In the genomic region with DNA sequence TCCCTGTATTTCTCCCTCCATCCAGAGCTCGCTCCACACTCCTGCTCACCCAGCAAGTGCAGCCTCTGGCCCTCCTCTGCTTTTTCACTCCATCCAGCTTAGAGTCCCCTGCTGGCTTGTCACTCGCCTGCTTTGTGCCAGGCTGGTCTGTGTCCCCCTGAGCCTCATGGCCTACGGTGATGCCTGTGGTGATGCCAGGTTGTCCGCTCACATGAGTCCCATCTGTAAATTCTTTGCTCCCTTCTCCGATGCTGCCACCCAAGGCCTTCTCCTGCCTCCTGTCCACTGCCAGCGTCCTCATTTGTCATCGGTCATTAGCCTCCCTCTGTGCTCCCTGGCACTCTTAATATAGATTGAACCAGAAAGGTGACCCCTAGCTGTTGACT, we compare ENCODE assay signal across 16 mouse cellular contexts. TPM values are rescaled to one million over a fixed set of nuclear protein-coding genes. Genes with fewer than 3 reads are reported as not detected.
DNase-seq lines count a peak whose midpoint lies in the region; ATAC-seq and TF ChIP-seq lines count a peak whose summit lies in the region.
"Had no signal": no experiment of that assay in that cellular context is flagged by ENCODE, and none has a peak within 500 bp of the region (broad histone marks: within the 10 kb centered on the region; RNA-seq: fewer than 3 reads in every experiment).

No protein-coding gene starts in this region.

- intact Hi-C loops in heart, adult 2 months (cut with DNase I) = no loop called here

- H3K4me2 ChIP-seq in heart, embryonic 15.5 days = no peak overlapping the region
- no peak overlapping the region for H3K4me2 ChIP-seq in limb, embryonic 13.5 days (replicated peaks)
- H3K4me2 ChIP-seq: embryonic facial prominence, embryonic 15.5 days; liver, embryonic 13.5 days; neural tube, embryonic 12.5 days; stomach, embryonic 15.5 days had no signal

- no peak overlapping the region for H3K4me3 ChIP-seq in heart, adult 2 months
- H3K4me3 ChIP-seq in heart, embryonic 15.5 days = no peak overlapping the region
- no peak overlapping the region for H3K4me3 ChIP-seq in limb, embryonic 13.5 days
- H3K4me3 ChIP-seq: embryonic facial prominence, embryonic 15.5 days; liver, embryonic 13.5 days; neural tube, embryonic 12.5 days; stomach, embryonic 15.5 days had no signal

- TF ChIP-seq POLR2A in heart, adult 2 months (IDR thresholded peaks at IDR 0.05; ENCODE audit: insufficient read depth, low read depth, low read length) = no peak

- peak overlapping the region; percentile 72 for H3K27ac ChIP-seq in heart, adult 2 months
- H3K27ac ChIP-seq in heart, embryonic 15.5 days = peak overlapping the region; percentile 52
- 0 out of 2 replicates have a peak overlapping the region, but pooled peaks have one; percentile 2 for H3K27ac ChIP-seq in limb, embryonic 13.5 days
- H3K27ac ChIP-seq: liver, embryonic 13.5 days; neural tube, embryonic 12.5 days; stomach, embryonic 15.5 days had no signal

- TF ChIP-seq EP300 in heart, adult 2 months (IDR thresholded peaks at IDR 0.05; ENCODE audit: insufficient read depth, low read depth, low read length) = 0 out of 2 replicates have a peak, but pooled peaks have one; percentile 38

- no peaks in the 10 kb centered on the region for H3K36me3 ChIP-seq in heart, adult 2 months (ENCODE audit: control insufficient read depth, insufficient read depth, low read length)
- peaks cover 50% of the 10 kb centered on the region for H3K36me3 ChIP-seq in heart, embryonic 15.5 days
- peaks cover 92% of the 10 kb centered on the region for H3K36me3 ChIP-seq in limb, embryonic 13.5 days

- no peaks in the 10 kb centered on the region for H3K9me3 ChIP-seq in heart, embryonic 15.5 days (replicated peaks)
- H3K9me3 ChIP-seq in limb, embryonic 13.5 days = no peaks in the 10 kb centered on the region
- H3K9me3 ChIP-seq: embryonic facial prominence, embryonic 15.5 days; liver, embryonic 13.5 days; neural tube, embryonic 12.5 days; stomach, embryonic 15.5 days had no signal

- H3K79me2 ChIP-seq in heart, adult 2 months (replicated peaks; ENCODE audit: control insufficient read depth, insufficient read depth, low read length) = no peaks in the 10 kb centered on the region

- H3K9ac ChIP-seq in heart, adult 2 months (ENCODE audit: low read depth, low read length) = peak overlapping the region; percentile 8; the same call in 1 of the 2 replicates
- no peak overlapping the region for H3K9ac ChIP-seq in heart, embryonic 15.5 days
- no peak overlapping the region for H3K9ac ChIP-seq in limb, embryonic 13.5 days
- H3K9ac ChIP-seq: embryonic facial prominence, embryonic 15.5 days; liver, embryonic 13.5 days; neural tube, embryonic 12.5 days; stomach, embryonic 15.5 days had no signal

- no peak for TF ChIP-seq CTCF in heart, adult 2 months (IDR thresholded peaks at IDR 0.05)

- WGBS in heart, adult 2 months = 69% methylated on average over 7 of the region's 7 CpGs
- 64% methylated on average over 7 of the region's 7 CpGs for WGBS in heart, embryonic 15.5 days
- WGBS in limb, embryonic 13.5 days = 80% methylated on average over 7 of the region's 7 CpGs

- DNase-seq in cerebellum, adult 11-12 months = peak; percentile 52
- DNase-seq in cerebellum, postnatal 4 days (ENCODE audit: low spot score in 2 of 2) = no peak
- DNase-seq in heart, adult 2 months = no peak
- DNase-seq in heart, adult 9 months (ENCODE audit: low spot score in 2 of 2) = no peak
- no peak for DNase-seq in adrenal gland, adult (ENCODE audit: inconsistent age in 2 of 2, low spot score in 1 of 2)
- no peak for DNase-seq in embryo, embryonic 11 days
- DNase-seq: adrenal gland, postnatal 14 days; kidney, postnatal 25 days; liver, embryonic 13.5 days; right cerebral cortex, postnatal 4 days; thymus, postnatal 25 days had no signal

- peaks cover 6% of the 10 kb centered on the region; the same call in 1 of the 2 replicates for H3K4me1 ChIP-seq in heart, adult 2 months (ENCODE audit: control insufficient read depth, insufficient read depth, low read length)
- peaks cover 41% of the 10 kb centered on the region for H3K4me1 ChIP-seq in heart, embryonic 15.5 days (replicated peaks)
- no peaks in the 10 kb centered on the region for H3K4me1 ChIP-seq in limb, embryonic 13.5 days
- H3K4me1 ChIP-seq: embryonic facial prominence, embryonic 15.5 days; neural tube, embryonic 12.5 days; stomach, embryonic 15.5 days had no signal

- no peaks in the 10 kb centered on the region for H3K27me3 ChIP-seq in heart, adult 2 months (ENCODE audit: control insufficient read depth, insufficient read depth, low read length)
- H3K27me3 ChIP-seq in heart, embryonic 15.5 days = no peaks in the 10 kb centered on the region
- H3K27me3 ChIP-seq in limb, embryonic 13.5 days = no peaks in the 10 kb centered on the region
- H3K27me3 ChIP-seq: embryonic facial prominence, embryonic 15.5 days; liver, embryonic 13.5 days; neural tube, embryonic 12.5 days; stomach, embryonic 15.5 days had no signal

- ATAC-seq in heart, embryonic 15.5 days (replicated peaks; ENCODE audit: insufficient number of reproducible peaks, insufficient read depth, low FRiP score, low read depth) = no peak
- no peak for ATAC-seq in limb, embryonic 13.5 days (ENCODE audit: low FRiP score, low read depth)

RNA-seq across cellular contexts. Expression of a gene that starts 29.7 kb away (rescaled TPM):
- 100 to 1,000 TPM; 244 to 288 TPM for total RNA-seq in heart, adult 2 months (2021)
- polyA plus RNA-seq in heart, adult 2 months (2012; rRNA removed) = 487 and 529 TPM in 2 replicates
- polyA plus RNA-seq in heart, embryonic 15.5 days (2015; fragmentation: Nextera tagmentation; extraction: Ambion mirVana) = 102 and 108 TPM in 2 replicates
- 31.8 and 34.4 TPM in 2 replicates for polyA plus RNA-seq in limb, embryonic 13.5 days (2015; fragmentation: Nextera tagmentation; extraction: Ambion mirVana)

Comparison
In these comparisons a context has a peak if more than half of its experiments do, and no peak if none do; other contexts are left out.
1. H3K27ac ChIP-seq: peak in every context shown above with its lines; median percentile 72 in heart, adult 2 months; 52 in heart, embryonic 15.5 days; 2 in limb, embryonic 13.5 days.